Mouse (Mus musculus) lung, postnatal 0 days (tissue): ENCODE measurements around the gene Thegl.

Experiments used
- CTCF ChIP-seq: IDR thresholded peaks from 2 replicates; pipeline ENCODE4 v1.5.1; 2016; ENCODE audit warnings: antibody characterized with exemption, mild to moderate bottlenecking
- EP300 ChIP-seq: IDR thresholded peaks from 2 replicates; pipeline ENCODE4 v1.6.1; 2016; ENCODE audit warnings: antibody characterized with exemption, mild to moderate bottlenecking, control low read depth

GRCm38 (mm10) chr5:77004051-77004821 lies 11.6 kb upstream of the Thegl start, which contains the start of gene Arl9:
- TF ChIP-seq CTCF, result no peak
- no peak for TF ChIP-seq EP300
